Mouse (Mus musculus) stomach, postnatal 0 days (tissue): ENCODE measurements at regions not wholly inside any gene's neighbourhood (a gene's known extent, or its start where the extent isn't known, plus 50 kb on each side); places are given as distances from the start of the nearest gene placed in this dataset.

ENCODE experiments used
- CTCF ChIP-seq: IDR thresholded peaks from 2 replicates; pipeline ENCODE4 v1.5.1; 2016; ENCODE audit warnings: antibody characterized with exemption, low read depth, mild to moderate bottlenecking, moderate library complexity
- EP300 ChIP-seq: optimal IDR thresholded peaks from 2 replicates; pipeline ENCODE3; 2016; ENCODE audit warnings: antibody characterized with exemption

DNA sequence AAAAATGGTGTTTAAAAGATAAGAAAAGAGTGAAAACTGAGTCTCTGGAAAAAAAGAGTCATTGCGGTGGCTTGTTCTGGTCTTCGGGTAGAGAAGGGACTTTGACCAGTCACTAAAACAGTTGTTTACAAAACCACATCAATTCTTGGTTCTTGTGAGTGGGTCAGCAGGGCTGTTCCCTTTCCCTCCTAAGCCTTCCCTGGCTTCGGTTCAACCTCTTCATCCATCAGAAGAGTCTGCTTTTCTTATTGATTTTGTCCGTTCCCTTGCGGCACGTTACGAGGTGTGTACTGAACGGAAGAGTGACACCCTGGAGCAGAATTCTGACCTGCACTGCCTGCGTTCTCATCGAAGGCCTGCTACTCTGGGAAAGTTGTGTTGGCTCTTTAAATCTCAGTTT, 229.1 kb upstream of the G2e3 start:
- TF ChIP-seq CTCF, result no peak
- no peak for TF ChIP-seq EP300
